Mouse (Mus musculus) heart, embryonic 14.5 days (tissue): ENCODE results near the gene 1700093K21Rik. TPM values are rescaled to one million over a fixed set of nuclear protein-coding genes. Genes with fewer than 3 reads are reported as not detected.
"Not testable (repeated sequence)": the region's sequence is repeated elsewhere in the genome, so short reads cannot be mapped to it uniquely, and the experiment has no call there.

ENCODE experiments used
- ATAC-seq: fragments of 200-750 bp; cut with Nextera tagmentation; 2 replicates; pipeline ENCODE4 v1.8.0; 2017; ENCODE audit warnings: low read depth, moderate TSS enrichment; ENCODE audit not compliant: insufficient number of reproducible peaks, insufficient read depth, low FRiP score
- H3K27ac ChIP-seq, 2 experiments: fragments of 200-500 bp in 1 of 2; fragments of 300-500 bp in 1 of 2; sonication (generic) in 1 of 2; replicated peaks in 1 of 2; 2 replicates each; pipeline ENCODE4 v1.5.1; 2012 to 2014; ENCODE audit warnings: low read depth in 2 of 2, low read length in 2 of 2, control low read depth in 1 of 2, mild to moderate bottlenecking in 1 of 2, mixed read lengths in 1 of 2; ENCODE audit not compliant: control insufficient read depth in 1 of 2, insufficient read depth in 1 of 2
- H3K27me3 ChIP-seq: fragments of 300-500 bp; sonication (generic); 2 replicates; pipeline ENCODE4 v1.6.1; 2014; ENCODE audit warnings: mild to moderate bottlenecking, low read length, control low read depth; ENCODE audit not compliant: control insufficient read depth, insufficient read depth
- H3K36me3 ChIP-seq: fragments of 300-500 bp; sonication (generic); 2 replicates; pipeline ENCODE4 v1.6.1; 2014; ENCODE audit warnings: mild to moderate bottlenecking, control low read depth, low read length, mixed read lengths; ENCODE audit not compliant: control insufficient read depth, insufficient read depth
- H3K4me1 ChIP-seq, 2 experiments: fragments of 200-500 bp in 1 of 2; fragments of 300-500 bp in 1 of 2; sonication (generic) in 1 of 2; 2 replicates each; pipeline ENCODE4 v1.6.1; 2012 to 2014; ENCODE audit warnings: low read length in 2 of 2, control low read depth in 1 of 2, mixed read lengths in 1 of 2; ENCODE audit not compliant: control insufficient read depth in 2 of 2, insufficient read depth in 2 of 2
- H3K4me2 ChIP-seq: fragments of 300-500 bp; sonication (generic); 2 replicates; pipeline ENCODE4 v1.6.1; 2014; ENCODE audit warnings: mild to moderate bottlenecking, low read length
- H3K4me3 ChIP-seq, 2 experiments: fragments of 200-500 bp in 1 of 2; fragments of 300-500 bp in 1 of 2; sonication (generic) in 1 of 2; 2 replicates each; pipeline ENCODE4 v1.5.1; 2012 to 2014; ENCODE audit warnings: low read length in 2 of 2, mild to moderate bottlenecking in 2 of 2, control low read depth in 1 of 2, low read depth in 1 of 2, moderate library complexity in 1 of 2; ENCODE audit not compliant: control insufficient read depth in 1 of 2, insufficient read depth in 1 of 2
- H3K9ac ChIP-seq: fragments of 300-500 bp; sonication (generic); 2 replicates; pipeline ENCODE4 v1.6.1; 2014; ENCODE audit warnings: mild to moderate bottlenecking, low read length
- H3K9me3 ChIP-seq: fragments of 300-500 bp; sonication (generic); 2 replicates; pipeline ENCODE4 v1.6.1; 2016; ENCODE audit warnings: low read length, control low read depth; ENCODE audit not compliant: control insufficient read depth
- WGBS: fragments of 180-500 bp; shearing (Covaris S2); extraction: QIAGEN DNeasy Blood & Tissue Kit; methylation state at CpG from one replicate; pipeline ENCODE4 v1.1.7; 2014; 5-methylcytosine and 5-hydroxymethylcytosine counted together
- polyA plus RNA-seq: library from polyadenylated mRNA; unstranded; fragments of >200 nt; fragmentation: Nextera tagmentation; extraction: Ambion mirVana; gene quantifications from 2 replicates; pipeline ENCODE4 v1.2.1, GENCODE M21; 2014

Gene 1700093K21Rik
- polyA plus RNA-seq, 1 experiment from 2014 or later: not detected

DNA sequence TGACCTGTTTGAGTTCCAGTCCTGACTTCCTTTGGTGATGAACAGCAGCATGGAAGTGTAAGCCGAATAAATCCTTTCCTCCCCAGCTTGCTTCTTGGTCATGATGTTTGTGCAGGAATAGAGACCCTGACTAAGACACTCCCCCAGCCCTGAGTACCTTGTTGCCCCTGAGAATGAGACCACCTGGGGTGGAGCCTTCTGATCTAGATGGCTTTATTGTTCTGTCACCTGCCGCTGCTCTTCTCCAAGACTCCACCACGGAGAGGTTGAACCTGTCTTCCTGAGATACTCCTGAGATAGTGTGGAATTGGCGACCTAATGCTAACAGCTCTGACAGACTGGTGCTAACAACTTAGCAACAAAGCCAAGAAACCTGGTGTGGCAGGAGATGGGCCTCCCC, 6.2 kb downstream of the 1700093K21Rik start:
- not testable (repeated sequence) for H3K4me2 ChIP-seq, H3K27me3 ChIP-seq, H3K27ac ChIP-seq, H3K36me3 ChIP-seq, ATAC-seq, H3K9me3 ChIP-seq, H3K9ac ChIP-seq, H3K4me3 ChIP-seq, H3K4me1 ChIP-seq
- WGBS: 63% methylated on average over 4 of the region's 4 CpGs

- not testable (repeated sequence) for H3K4me3 ChIP-seq, H3K36me3 ChIP-seq, H3K9me3 ChIP-seq, ATAC-seq, H3K4me2 ChIP-seq, H3K4me1 ChIP-seq, H3K27ac ChIP-seq, H3K27me3 ChIP-seq, H3K9ac ChIP-seq
- WGBS: 68% methylated on average over 5 of the region's 5 CpGs
Measured at GRCm38 (mm10) chr11:23504801-23505200, 16.2 kb downstream of the 1700093K21Rik start.

DNA sequence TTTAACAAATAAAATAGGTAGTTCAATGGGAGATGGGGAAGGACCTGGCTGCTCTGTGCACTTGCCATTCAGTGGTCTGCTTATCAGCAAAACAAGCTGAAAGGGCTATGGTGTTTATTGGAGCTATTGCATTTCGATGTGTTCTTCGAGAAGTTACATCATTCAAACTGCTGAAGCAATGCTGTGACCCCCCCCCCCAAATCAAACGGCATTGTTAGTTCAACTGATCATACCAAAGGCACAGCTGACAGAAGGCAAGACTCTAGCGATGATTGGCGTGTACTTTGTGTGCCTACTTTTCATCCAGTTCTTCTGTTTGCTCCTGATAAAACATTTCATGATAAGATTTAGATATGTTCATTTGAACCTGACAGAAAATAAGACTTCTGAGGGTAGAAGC, 22.3 kb downstream of the 1700093K21Rik start:
- Histone ChIP-seq H3K4me3 (peak overlapping the region in 1 of 2 experiments; percentile 92; a peak in 3 of 4 replicates), H3K4me2 (peak overlapping the region; percentile 87), H3K36me3 (peaks cover 29% of the 10 kb centered on the region), H3K9me3 (no peaks in the 10 kb centered on the region), H3K9ac (peak overlapping the region; percentile 56), H3K27ac (peak overlapping the region in 1 of 2 experiments; percentile 56; a peak in 1 of 4 replicates), H3K4me1 (peaks cover 5 to 18% of the 10 kb centered on the region in 2 experiments), H3K27me3 (no peaks in the 10 kb centered on the region)
- WGBS: 50% methylated on average over 5 of the region's 5 CpGs
- no peak for ATAC-seq

DNA sequence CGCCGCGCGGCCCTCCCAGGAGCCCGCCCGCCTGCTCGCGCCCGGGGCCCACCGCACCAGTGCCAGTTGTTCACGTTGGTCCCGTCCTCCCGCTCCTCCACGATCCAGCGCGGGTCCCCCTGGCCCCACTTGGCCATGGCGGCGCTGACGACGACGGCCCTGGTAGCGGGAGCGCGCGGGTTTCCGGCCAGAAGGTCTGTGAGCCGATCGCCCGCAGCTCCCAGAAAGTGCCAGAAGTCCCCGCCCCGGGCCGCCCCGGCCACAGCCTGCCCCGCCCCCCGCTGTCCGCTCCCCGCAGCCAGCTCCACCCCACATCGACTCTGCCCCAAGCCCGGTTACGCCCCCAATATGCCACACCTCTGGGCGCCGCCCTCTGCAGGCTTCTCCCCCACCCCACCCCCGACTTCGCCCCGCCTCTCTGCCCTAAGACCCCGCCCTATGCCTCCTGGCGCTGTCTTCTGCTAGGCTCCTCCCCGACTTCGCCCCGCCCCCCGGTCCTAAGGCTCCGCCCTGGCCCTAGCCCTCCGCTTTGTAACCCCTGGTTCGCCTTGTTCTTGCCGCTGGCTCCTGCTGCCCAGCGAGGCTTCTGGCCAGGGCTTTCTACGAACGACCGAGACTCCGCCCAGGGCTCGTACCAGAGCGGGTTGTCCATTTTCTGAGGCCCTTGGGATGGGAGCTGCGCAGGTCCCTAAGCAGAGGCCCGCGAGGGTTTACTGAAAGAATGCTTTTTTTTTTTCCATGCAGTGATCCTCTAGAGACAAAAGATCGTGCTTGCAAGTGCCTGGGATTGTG, 23.0 kb downstream of the 1700093K21Rik start, which contains the start of gene Ahsa2:
TSS of gene Ahsa2 (minus strand) at position 313 of the 792 bp plus-strand sequence.
- no peaks in the 10 kb centered on the region for H3K9me3 ChIP-seq
- peak within 1 kb of the TSS; percentile 86 to 98 for H3K27ac ChIP-seq
- H3K4me2 ChIP-seq: peak within 1 kb of the TSS; percentile 87
- H3K4me1 ChIP-seq: peaks cover 5 to 18% of the 10 kb centered on the region in 2 experiments
- H3K27me3 ChIP-seq: no peaks in the 10 kb centered on the region
- H3K9ac ChIP-seq: peak within 1 kb of the TSS; percentile 98
- peaks cover 36% of the 10 kb centered on the region for H3K36me3 ChIP-seq
- peak within 1 kb of the TSS; percentile 76 to 92 for H3K4me3 ChIP-seq
- peak; percentile 97 for ATAC-seq
- under 1% methylated on average over 54 of the region's 66 CpGs for WGBS

DNA sequence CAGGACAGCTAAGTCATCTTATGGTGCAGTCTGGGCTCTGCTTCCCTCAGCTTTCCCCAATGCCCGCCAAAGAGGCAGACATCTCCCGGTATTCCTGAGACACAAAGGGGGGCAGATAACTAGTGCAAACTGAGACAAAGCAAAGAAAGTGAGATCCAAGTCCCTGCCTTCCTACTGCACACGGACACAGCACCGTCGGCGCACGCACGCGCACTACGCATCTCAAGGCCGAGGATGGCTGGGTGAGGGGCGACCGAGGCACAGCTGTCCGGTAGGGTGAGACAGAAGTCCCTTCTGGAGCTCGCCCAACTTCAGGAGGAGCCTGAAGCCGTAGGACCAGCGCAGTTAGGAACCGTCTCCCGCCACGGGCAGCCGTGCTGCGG, 23.6 kb downstream of the 1700093K21Rik start:
- Histone ChIP-seq H3K36me3 (peaks cover 42% of the 10 kb centered on the region), H3K9ac (peak overlapping the region; percentile 98), H3K4me1 (peaks cover 5 to 18% of the 10 kb centered on the region in 2 experiments), H3K4me3 (peak overlapping the region; percentile 76 to 92), H3K27ac (peak overlapping the region; percentile 86 to 98), H3K4me2 (peak overlapping the region; percentile 87), H3K27me3 (no peaks in the 10 kb centered on the region), H3K9me3 (no peaks in the 10 kb centered on the region)
- under 1% methylated on average over 22 of the region's 22 CpGs for WGBS
- peak; percentile 79 for ATAC-seq

- no peaks in the 10 kb centered on the region for H3K9me3 ChIP-seq
- H3K4me2 ChIP-seq: peak overlapping the region; percentile 87
- H3K4me3 ChIP-seq: peak overlapping the region; percentile 76 to 92
- peaks cover 5 to 18% of the 10 kb centered on the region in 2 experiments for H3K4me1 ChIP-seq
- no peak for ATAC-seq
- WGBS: 61% methylated on average over 6 of the region's 6 CpGs
- H3K36me3 ChIP-seq: peaks cover 49% of the 10 kb centered on the region
- no peaks in the 10 kb centered on the region for H3K27me3 ChIP-seq
- peak overlapping the region; percentile 98 for H3K9ac ChIP-seq
- peak overlapping the region in 1 of 2 experiments; percentile 98; a peak in 2 of 4 replicates for H3K27ac ChIP-seq
Measured at GRCm38 (mm10) chr11:23496661-23497060, 24.3 kb downstream of the 1700093K21Rik start.

- Histone ChIP-seq H3K9me3 (no peaks in the 10 kb centered on the region), H3K9ac (no peak overlapping the region), H3K27me3 (no peaks in the 10 kb centered on the region), H3K4me2 (no peak overlapping the region), H3K36me3 (peaks cover 63% of the 10 kb centered on the region), H3K4me3 (no peak overlapping the region), H3K27ac (no peak overlapping the region), H3K4me1 (peaks cover 5 to 18% of the 10 kb centered on the region in 2 experiments)
- 93% methylated on average over 6 of the region's 6 CpGs for WGBS
- no peak for ATAC-seq
Measured at GRCm38 (mm10) chr11:23495231-23495630, 25.7 kb downstream of the 1700093K21Rik start.
